Mouse (Mus musculus) neural tube, embryonic 14.5 days (tissue): Measurements from ENCODE around the gene Brk1. TPM values are rescaled to one million over a fixed set of nuclear protein-coding genes. Genes with fewer than 3 reads are reported as not detected.

Experiments
- ATAC-seq: fragments of 200-750 bp; cut with Nextera tagmentation; 2 replicates; pipeline ENCODE4 v1.8.0; 2017; ENCODE audit warnings: low read depth, mild to moderate bottlenecking, moderate TSS enrichment, moderate library complexity
- H3K27ac ChIP-seq: fragments of 300-500 bp; sonication (generic); 2 replicates; pipeline ENCODE4 v1.5.1; 2014; ENCODE audit warnings: low read depth, mild to moderate bottlenecking, control low read depth, low read length, moderate library complexity, mixed read lengths
- H3K27me3 ChIP-seq: fragments of 300-500 bp; sonication (generic); 2 replicates; pipeline ENCODE4 v1.6.1; 2014; ENCODE audit warnings: low read length; ENCODE audit not compliant: control insufficient read depth, insufficient read depth
- H3K36me3 ChIP-seq: fragments of 300-500 bp; sonication (generic); 2 replicates; pipeline ENCODE4 v1.6.1; 2014; ENCODE audit warnings: low read length, mixed read lengths; ENCODE audit not compliant: control insufficient read depth, insufficient read depth
- H3K4me1 ChIP-seq: fragments of 300-500 bp; sonication (generic); 2 replicates; pipeline ENCODE4 v1.6.1; 2014; ENCODE audit warnings: low read length; ENCODE audit not compliant: control insufficient read depth, insufficient read depth
- H3K4me2 ChIP-seq: fragments of 300-500 bp; sonication (generic); 2 replicates; pipeline ENCODE4 v1.6.1; 2014; ENCODE audit warnings: mild to moderate bottlenecking, low read depth, low read length, control low read depth
- H3K4me3 ChIP-seq: fragments of 300-500 bp; sonication (generic); 2 replicates; pipeline ENCODE4 v1.5.1; 2014; ENCODE audit warnings: low read depth, low read length, control low read depth, mixed read lengths
- H3K9ac ChIP-seq: fragments of 300-500 bp; sonication (generic); replicated peaks from 2 replicates; pipeline ENCODE4 v1.6.1; 2014; ENCODE audit warnings: low read depth, mild to moderate bottlenecking, control low read depth, low read length, mixed read lengths
- H3K9me3 ChIP-seq: fragments of 300-500 bp; sonication (generic); 2 replicates; pipeline ENCODE4 v1.6.1; 2016; ENCODE audit warnings: low read length; ENCODE audit not compliant: control insufficient read depth
- WGBS: fragments of 180-500 bp; shearing (Covaris S2); extraction: QIAGEN DNeasy Blood & Tissue Kit; methylation state at CpG from one replicate; pipeline ENCODE4 v1.1.7; 2014; 5-methylcytosine and 5-hydroxymethylcytosine counted together
- polyA plus RNA-seq: library from polyadenylated mRNA; unstranded; fragments of >200 nt; fragmentation: Nextera tagmentation; extraction: Ambion mirVana; gene quantifications from 2 replicates; pipeline ENCODE4 v1.2.1, GENCODE M21; 2014

The Brk1 gene
- polyA plus RNA-seq, 1 experiment from 2014 or later, result 276 TPM

DNA sequence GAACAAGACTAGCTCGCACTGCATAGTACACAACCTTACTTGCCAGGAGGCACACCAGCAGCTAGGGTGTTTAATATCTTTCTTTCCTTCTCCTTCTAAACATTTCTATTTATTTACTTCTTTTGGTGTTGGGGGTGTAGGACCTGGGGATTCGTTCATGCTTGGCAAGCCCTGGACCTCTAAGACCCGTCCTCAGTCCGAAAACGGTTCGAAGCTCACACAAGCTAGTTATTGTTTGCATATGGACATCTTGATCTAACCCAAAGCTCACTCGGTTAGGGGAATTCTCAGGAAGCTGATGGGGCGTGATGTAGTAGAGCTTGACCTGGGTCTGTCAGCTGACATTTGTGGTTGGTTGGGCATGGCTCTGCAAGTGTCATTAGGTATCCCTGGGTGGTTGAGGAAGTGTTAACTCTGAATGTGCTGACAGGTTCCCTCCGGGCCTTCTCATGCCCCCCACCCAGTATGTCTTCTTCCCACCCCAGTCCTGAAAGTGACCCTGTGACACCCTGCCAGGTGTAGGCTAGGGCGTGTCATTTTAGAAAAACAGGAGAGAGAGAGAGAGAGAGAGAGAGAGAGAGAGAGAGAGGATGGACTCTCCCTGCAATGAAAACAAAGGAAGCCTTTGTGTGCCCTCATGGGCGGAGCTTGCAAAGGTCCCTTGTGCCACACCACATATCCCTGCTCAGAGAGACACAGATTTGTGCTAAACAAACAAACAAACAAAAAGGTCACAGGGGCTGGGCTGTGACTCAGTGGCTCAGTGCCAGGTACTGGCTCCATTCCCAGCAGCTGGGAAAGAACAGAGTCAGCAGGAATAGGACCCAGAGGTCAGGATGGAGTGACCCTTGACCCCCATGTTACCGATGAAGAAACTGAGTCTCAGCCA is 57.0 kb downstream of the Brk1 start:
- H3K4me3 ChIP-seq, result no peak overlapping the region
- 69% methylated on average over 12 of the region's 12 CpGs for WGBS
- H3K36me3 ChIP-seq, result no peaks in the 10 kb centered on the region
- ATAC-seq, result no peak
- no peaks in the 10 kb centered on the region for H3K4me1 ChIP-seq
- H3K27me3 ChIP-seq, result no peaks in the 10 kb centered on the region
- no peak overlapping the region for H3K9ac ChIP-seq
- no peaks in the 10 kb centered on the region for H3K9me3 ChIP-seq
- no peak overlapping the region for H3K4me2 ChIP-seq
- H3K27ac ChIP-seq, result no peak overlapping the region

DNA sequence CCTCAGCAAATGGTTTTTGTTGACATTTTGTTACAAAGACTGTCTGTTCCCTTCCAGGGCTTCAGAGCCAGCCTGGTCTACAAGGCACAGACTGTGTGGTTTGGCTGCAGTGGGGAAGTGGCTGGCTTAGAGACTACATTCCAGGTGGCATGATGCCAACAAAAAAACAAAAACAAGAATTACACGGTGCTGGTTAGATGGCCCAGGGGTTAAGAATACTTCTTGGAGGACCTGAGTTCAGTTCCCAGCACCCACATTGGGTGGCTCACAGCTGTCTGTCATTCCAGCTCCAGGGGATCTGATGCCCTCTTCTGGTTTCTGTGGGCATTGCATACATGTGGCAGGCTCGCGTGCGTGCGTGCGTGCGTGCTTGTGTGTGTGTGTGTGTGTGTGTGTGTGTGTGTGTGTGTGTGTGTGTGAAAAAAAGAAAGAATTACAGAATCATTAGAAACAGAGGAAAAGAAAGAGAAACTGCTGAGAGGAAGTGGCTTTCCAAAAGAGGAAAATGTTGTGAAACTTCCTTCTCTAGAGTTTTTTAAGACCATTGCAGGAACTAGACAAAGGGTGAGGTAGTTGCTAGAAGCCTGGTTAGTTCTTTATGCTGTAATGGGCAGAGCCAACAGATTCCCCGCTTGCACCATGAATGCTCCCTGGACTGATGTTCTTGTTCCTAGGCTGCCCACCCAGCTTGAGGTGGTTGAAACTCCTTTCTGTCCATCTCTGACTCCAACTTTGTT is 58.6 kb downstream of the Brk1 start:
- H3K4me1 ChIP-seq, result no peaks in the 10 kb centered on the region
- 96% methylated on average over 8 of the region's 8 CpGs for WGBS
- H3K4me2 ChIP-seq, result no peak overlapping the region
- H3K9me3 ChIP-seq, result no peaks in the 10 kb centered on the region
- no peak overlapping the region for H3K9ac ChIP-seq
- no peak overlapping the region for H3K4me3 ChIP-seq
- no peak overlapping the region for H3K27ac ChIP-seq
- no peaks in the 10 kb centered on the region for H3K27me3 ChIP-seq
- no peak for ATAC-seq
- no peaks in the 10 kb centered on the region for H3K36me3 ChIP-seq

- Histone ChIP-seq H3K4me3 (no peak overlapping the region), H3K4me1 (no peaks in the 10 kb centered on the region), H3K9me3 (no peaks in the 10 kb centered on the region), H3K27me3 (no peaks in the 10 kb centered on the region), H3K9ac (no peak overlapping the region), H3K27ac (no peak overlapping the region), H3K36me3 (no peaks in the 10 kb centered on the region), H3K4me2 (no peak overlapping the region)
- WGBS, result 89% methylated on average over 7 of the region's 7 CpGs
- ATAC-seq, result no peak
Observed at GRCm38 (mm10) chr6:113664305-113664704, 59.7 kb downstream of the Brk1 start.

Other genes starting within 250 kb of the Brk1 start
- 66.3 and 78.5 TPM in 2 replicates for gene Tada3, start 226.9 kb upstream of the Brk1 start, polyA plus RNA-seq
- 238 and 253 TPM in 2 replicates for gene Arpc4, start 226.7 kb upstream of the Brk1 start, polyA plus RNA-seq
- 8.9 and 9.1 TPM in 2 replicates for gene Ttll3, start 215.5 kb upstream of the Brk1 start, polyA plus RNA-seq
- 19.7 and 23.6 TPM in 2 replicates for gene Rpusd3, start 185.4 kb upstream of the Brk1 start, polyA plus RNA-seq
- not detected in 2 replicates for gene Cidec, start 169.0 kb upstream of the Brk1 start, polyA plus RNA-seq
- 91.1 and 96.4 TPM in 2 replicates for gene Jagn1, start 162.2 kb upstream of the Brk1 start, polyA plus RNA-seq
- 0.21 and 0.28 TPM in 2 replicates for gene Il17re, start 146.3 kb upstream of the Brk1 start, polyA plus RNA-seq
- gene Il17rc, start 133.3 kb upstream of the Brk1 start, polyA plus RNA-seq, result 1.6 and 2.4 TPM in 2 replicates
- gene Creld1, start 121.5 kb upstream of the Brk1 start, polyA plus RNA-seq, result 66.4 and 72.4 TPM in 2 replicates
- gene Prrt3, start 102.8 kb upstream of the Brk1 start, polyA plus RNA-seq, result 8.4 and 9.1 TPM in 2 replicates
- gene Emc3, start 73.1 kb upstream of the Brk1 start, polyA plus RNA-seq, result 111 and 116 TPM in 2 replicates
- 1.2 and 1.5 TPM in 2 replicates for gene Fancd2, start 73.1 kb upstream of the Brk1 start, polyA plus RNA-seq
- gene Fancd2os, start 4.1 kb upstream of the Brk1 start, polyA plus RNA-seq, result not detected in 2 replicates
- 83.1 and 84.7 TPM in 2 replicates for gene Vhl, start 19.2 kb downstream of the Brk1 start, polyA plus RNA-seq
- 1.5 and 2.5 TPM in 2 replicates for gene Irak2, start 33.7 kb downstream of the Brk1 start, polyA plus RNA-seq
- 1.5 and 2.0 TPM in 2 replicates for gene Tatdn2, start 92.3 kb downstream of the Brk1 start, polyA plus RNA-seq
- gene Ghrl, start 115.1 kb downstream of the Brk1 start, polyA plus RNA-seq, result 0.57 and 1.5 TPM in 2 replicates
- 191 and 210 TPM in 2 replicates for gene Sec13, start 136.0 kb downstream of the Brk1 start, polyA plus RNA-seq